Mouse (Mus musculus): ENCODE measurements around the gene Furin. TPM values are rescaled to one million over a fixed set of nuclear protein-coding genes. Genes with fewer than 3 reads are reported as not detected.
A peak's percentile ranks its signal among the peaks of the same experiment; 100 is the strongest.

Gene Furin
- polyA plus RNA-seq, 1 experiment: 145 TPM

GRCm38 (mm10) chr7:80369461-80369860, 35.8 kb downstream of the Furin start:
- Histone ChIP-seq H3K27ac (ENCODE audit: insufficient read depth, low read depth, low read length) (no peak overlapping the region), H3K4me1 (ENCODE audit: control insufficient read depth, insufficient read depth, low read length) (peaks cover 2% of the 10 kb centered on the region; the same call in 1 of the 2 replicates), H3K4me3 (ENCODE audit: insufficient read depth, low read depth, low read length) (no peak overlapping the region), H3K36me3 (ENCODE audit: control insufficient read depth, insufficient read depth, low read length) (no peaks in the 10 kb centered on the region), H3K27me3 (replicated peaks; ENCODE audit: control insufficient read depth, insufficient read depth, low read length) (no peaks in the 10 kb centered on the region)
- WGBS: 55% methylated on average over 5 of the region's 5 CpGs
- TF ChIP-seq CTCF (conservative IDR thresholded peaks at IDR 0.05; ENCODE audit: insufficient read depth, insufficient read length, low read depth, low read length) (no peak), POLR2A (IDR thresholded peaks at IDR 0.05; ENCODE audit: low read depth, low read length) (no peak)
- DNase-seq: no peak

- H3K4me3 ChIP-seq (ENCODE audit: insufficient read depth, low read depth, low read length): no peak overlapping the region
- TF ChIP-seq POLR2A (IDR thresholded peaks at IDR 0.05; ENCODE audit: low read depth, low read length): no peak
- no peak for TF ChIP-seq CTCF (conservative IDR thresholded peaks at IDR 0.05; ENCODE audit: insufficient read depth, insufficient read length, low read depth, low read length)
These were observed 36.4 kb downstream of the Furin start for GRCm38 (mm10) chr7:80368635-80369421.

DNA sequence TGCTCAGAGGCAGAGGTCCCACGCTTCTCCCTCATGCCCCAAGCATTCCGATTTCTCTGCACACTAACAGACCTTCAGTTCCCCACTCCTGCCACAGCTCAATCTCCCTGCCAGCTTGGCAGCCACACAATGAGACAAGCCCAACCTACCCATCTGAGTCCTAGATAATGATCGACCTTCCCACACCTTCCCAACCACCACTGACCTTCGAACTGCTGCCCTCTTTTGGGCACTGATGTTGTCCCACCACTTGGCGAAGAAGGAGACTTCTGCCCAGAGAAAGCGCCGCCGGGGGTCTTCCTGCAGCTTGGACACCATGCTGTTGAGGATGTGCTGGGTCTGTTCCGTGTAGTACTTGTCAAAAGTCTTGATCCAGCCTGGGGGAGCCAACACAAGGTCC, 37.2 kb downstream of the Furin start:
- WGBS: 83% methylated on average over 9 of the region's 9 CpGs
- Histone ChIP-seq H3K27ac (ENCODE audit: insufficient read depth, low read depth, low read length) (no peak overlapping the region), H3K4me1 (ENCODE audit: control insufficient read depth, insufficient read depth, low read length) (peaks cover 2% of the 10 kb centered on the region; the same call in 1 of the 2 replicates), H3K36me3 (ENCODE audit: control insufficient read depth, insufficient read depth, low read length) (no peaks in the 10 kb centered on the region), H3K4me3 (ENCODE audit: insufficient read depth, low read depth, low read length) (no peak overlapping the region), H3K27me3 (replicated peaks; ENCODE audit: control insufficient read depth, insufficient read depth, low read length) (no peaks in the 10 kb centered on the region)
- no peak for TF ChIP-seq CTCF (conservative IDR thresholded peaks at IDR 0.05; ENCODE audit: insufficient read depth, insufficient read length, low read depth, low read length)
- no peak for TF ChIP-seq POLR2A (IDR thresholded peaks at IDR 0.05; ENCODE audit: low read depth, low read length)
- DNase-seq: no peak

More at GRCm38 (mm10) chr7:80368635-80369421, 36.4 kb downstream of the Furin start:
- Histone ChIP-seq H3K36me3 (ENCODE audit: control insufficient read depth, insufficient read depth, low read length) (no peaks in the 10 kb centered on the region), H3K27me3 (replicated peaks; ENCODE audit: control insufficient read depth, insufficient read depth, low read length) (no peaks in the 10 kb centered on the region), H3K4me1 (ENCODE audit: control insufficient read depth, insufficient read depth, low read length) (peaks cover 2% of the 10 kb centered on the region; the same call in 1 of the 2 replicates), H3K27ac (ENCODE audit: insufficient read depth, low read depth, low read length) (no peak overlapping the region)
- DNase-seq: no peak
- WGBS: 68% methylated on average over 20 of the region's 20 CpGs

GRCm38 (mm10) chr7:80367232-80367631, 38.0 kb downstream of the Furin start:
- H3K4me1 ChIP-seq (ENCODE audit: control insufficient read depth, insufficient read depth, low read length): peaks cover 2% of the 10 kb centered on the region; the same call in 1 of the 2 replicates
- no peaks in the 10 kb centered on the region for H3K36me3 ChIP-seq (ENCODE audit: control insufficient read depth, insufficient read depth, low read length)
- TF ChIP-seq CTCF (conservative IDR thresholded peaks at IDR 0.05; ENCODE audit: insufficient read depth, insufficient read length, low read depth, low read length) (no peak), POLR2A (IDR thresholded peaks at IDR 0.05; ENCODE audit: low read depth, low read length) (no peak)
- 98% methylated on average over 7 of the region's 7 CpGs for WGBS
- H3K27me3 ChIP-seq (replicated peaks; ENCODE audit: control insufficient read depth, insufficient read depth, low read length): no peaks in the 10 kb centered on the region
- no peak overlapping the region for H3K4me3 ChIP-seq (ENCODE audit: insufficient read depth, low read depth, low read length)
- no peak for DNase-seq
- no peak overlapping the region for H3K27ac ChIP-seq (ENCODE audit: insufficient read depth, low read depth, low read length)

- peak; percentile 50 for DNase-seq
- Histone ChIP-seq H3K4me1 (ENCODE audit: control insufficient read depth, insufficient read depth, low read length) (no peaks in the 10 kb centered on the region), H3K36me3 (ENCODE audit: control insufficient read depth, insufficient read depth, low read length) (no peaks in the 10 kb centered on the region), H3K27ac (ENCODE audit: insufficient read depth, low read depth, low read length) (no peak overlapping the region), H3K4me3 (ENCODE audit: insufficient read depth, low read depth, low read length) (no peak overlapping the region), H3K27me3 (replicated peaks; ENCODE audit: control insufficient read depth, insufficient read depth, low read length) (no peaks in the 10 kb centered on the region)
- WGBS: 56% methylated on average over 2 of the region's 2 CpGs
- TF ChIP-seq CTCF (conservative IDR thresholded peaks at IDR 0.05; ENCODE audit: insufficient read depth, insufficient read length, low read depth, low read length) (no peak), POLR2A (IDR thresholded peaks at IDR 0.05; ENCODE audit: low read depth, low read length) (no peak)
These were observed 39.5 kb downstream of the Furin start for GRCm38 (mm10) chr7:80365759-80366158.

DNA sequence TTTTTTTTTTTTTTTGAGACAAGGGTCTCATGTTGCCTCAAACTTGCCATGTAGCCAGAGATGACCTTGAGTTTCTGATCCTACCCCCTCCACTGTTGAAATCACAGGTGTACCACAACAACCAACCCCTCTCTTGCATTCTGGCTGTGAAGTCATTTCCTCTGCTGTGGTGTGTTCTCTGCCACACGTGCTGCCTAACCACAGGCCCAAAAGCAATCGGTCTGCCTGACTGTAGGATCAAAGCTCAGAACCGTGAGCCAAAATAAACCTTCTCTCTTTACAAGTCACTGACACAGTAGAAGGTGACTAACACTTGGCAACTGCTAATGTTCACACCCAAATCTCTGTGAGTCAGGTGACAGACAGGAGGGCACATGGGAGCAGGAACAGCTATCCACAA, 44.8 kb downstream of the Furin start:
- Histone ChIP-seq H3K27me3 (replicated peaks; ENCODE audit: control insufficient read depth, insufficient read depth, low read length) (no peaks in the 10 kb centered on the region), H3K36me3 (ENCODE audit: control insufficient read depth, insufficient read depth, low read length) (no peaks in the 10 kb centered on the region), H3K27ac (ENCODE audit: insufficient read depth, low read depth, low read length) (no peak overlapping the region), H3K4me3 (ENCODE audit: insufficient read depth, low read depth, low read length) (no peak overlapping the region), H3K4me1 (ENCODE audit: control insufficient read depth, insufficient read depth, low read length) (no peaks in the 10 kb centered on the region)
- no peak for TF ChIP-seq POLR2A (IDR thresholded peaks at IDR 0.05; ENCODE audit: low read depth, low read length)
- TF ChIP-seq CTCF (conservative IDR thresholded peaks at IDR 0.05; ENCODE audit: insufficient read depth, insufficient read length, low read depth, low read length): no peak
- WGBS: 55% methylated on average over 3 of the region's 3 CpGs
- DNase-seq: no peak

DNA sequence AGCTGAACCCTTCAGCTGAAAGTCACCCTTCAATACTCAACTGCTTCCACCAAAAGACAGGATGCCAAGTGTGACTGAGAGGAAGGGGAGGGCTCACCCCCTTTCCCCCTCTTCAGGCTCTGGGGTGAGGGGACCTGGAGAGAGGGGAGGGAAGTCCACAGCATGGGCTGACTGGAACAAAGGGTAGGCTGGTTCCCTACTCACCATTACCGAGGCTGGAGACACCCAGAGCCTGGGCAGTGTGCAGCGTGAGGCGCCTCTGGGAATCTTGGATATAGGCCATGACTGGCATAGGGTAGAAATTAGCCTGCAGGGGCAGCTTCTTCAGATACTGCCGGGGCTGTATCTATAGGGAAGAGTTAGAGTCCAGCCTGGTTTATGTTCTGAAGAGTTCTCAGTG, 47.2 kb downstream of the Furin start:
- Histone ChIP-seq H3K36me3 (ENCODE audit: control insufficient read depth, insufficient read depth, low read length) (no peaks in the 10 kb centered on the region), H3K27me3 (replicated peaks; ENCODE audit: control insufficient read depth, insufficient read depth, low read length) (no peaks in the 10 kb centered on the region), H3K4me3 (ENCODE audit: insufficient read depth, low read depth, low read length) (no peak overlapping the region), H3K4me1 (ENCODE audit: control insufficient read depth, insufficient read depth, low read length) (no peaks in the 10 kb centered on the region), H3K27ac (ENCODE audit: insufficient read depth, low read depth, low read length) (no peak overlapping the region)
- DNase-seq: no peak
- WGBS: 79% methylated on average over 4 of the region's 4 CpGs
- TF ChIP-seq CTCF (conservative IDR thresholded peaks at IDR 0.05; ENCODE audit: insufficient read depth, insufficient read length, low read depth, low read length) (no peak), POLR2A (IDR thresholded peaks at IDR 0.05; ENCODE audit: low read depth, low read length) (no peak)
